Mouse (Mus musculus) myocyte (in vitro differentiated cells): ENCODE measurements at regions not wholly inside any gene's neighbourhood (a gene's known extent, or its start where the extent isn't known, plus 50 kb on each side); places are given as distances from the start of the nearest gene placed in this dataset.

Experiments
- CEBPB ChIP-seq: IDR thresholded peaks from 2 replicates; pipeline ENCODE4 v1.6.1; 2011; ENCODE audit warnings: mild to moderate bottlenecking, moderate library complexity; ENCODE audit not compliant: poor library complexity, insufficient read depth, severe bottlenecking
- E2F4 ChIP-seq: IDR thresholded peaks from one replicate; pipeline ENCODE4 v1.6.1; 2011; ENCODE audit warnings: mild to moderate bottlenecking, control low read depth, moderate library complexity; ENCODE audit not compliant: insufficient read depth
- MAX ChIP-seq: IDR thresholded peaks from one replicate; pipeline ENCODE4 v1.6.1; 2011; ENCODE audit warnings: low read depth, mild to moderate bottlenecking, control low read depth
- MYOD1 ChIP-seq, 3 experiments: IDR thresholded peaks; one replicate each; pipeline ENCODE4 v1.6.1; 2011; ENCODE audit warnings: control low read depth in 2 of 3, low read depth in 2 of 3, mild to moderate bottlenecking in 2 of 3, moderate library complexity in 1 of 3; ENCODE audit not compliant: insufficient read length in 2 of 3, control insufficient read depth in 1 of 3
- MYOG ChIP-seq, 3 experiments: IDR thresholded peaks; one replicate each; pipeline ENCODE4 v1.6.1; 2011; ENCODE audit warnings: control low read depth in 2 of 3, low read depth in 2 of 3, mild to moderate bottlenecking in 2 of 3; ENCODE audit not compliant: insufficient read length in 2 of 3, control insufficient read depth in 1 of 3, insufficient read depth in 1 of 3
- POLR2A ChIP-seq: IDR thresholded peaks from one replicate; pipeline ENCODE4 v1.6.1; 2011; ENCODE audit warnings: low read depth, mild to moderate bottlenecking, control low read depth, moderate library complexity; ENCODE audit not compliant: insufficient read length
- POLR2AphosphoS2 ChIP-seq: IDR thresholded peaks from one replicate; pipeline ENCODE4 v1.6.1; 2011; ENCODE audit warnings: low read depth, control low read depth; ENCODE audit not compliant: insufficient read length
- REST ChIP-seq: IDR thresholded peaks from one replicate; pipeline ENCODE4 v1.6.1; 2011; ENCODE audit warnings: mild to moderate bottlenecking, control low read depth, moderate library complexity; ENCODE audit not compliant: insufficient read depth, insufficient read length
- SRF ChIP-seq: IDR thresholded peaks from one replicate; pipeline ENCODE4 v1.6.1; 2011; ENCODE audit warnings: low read depth; ENCODE audit not compliant: control insufficient read depth, insufficient read length
- TCF12 ChIP-seq: IDR thresholded peaks from one replicate; pipeline ENCODE4 v1.6.1; 2011; ENCODE audit warnings: mild to moderate bottlenecking, control low read depth; ENCODE audit not compliant: poor library complexity, insufficient read depth, severe bottlenecking
- TCF3 ChIP-seq: IDR thresholded peaks from one replicate; pipeline ENCODE4 v1.6.1; 2011; ENCODE audit warnings: low read depth, control low read depth; ENCODE audit not compliant: insufficient read length
- USF1 ChIP-seq: IDR thresholded peaks from one replicate; pipeline ENCODE4 v1.6.1; 2011; ENCODE audit warnings: low read depth, mild to moderate bottlenecking, control low read depth, moderate library complexity

DNA sequence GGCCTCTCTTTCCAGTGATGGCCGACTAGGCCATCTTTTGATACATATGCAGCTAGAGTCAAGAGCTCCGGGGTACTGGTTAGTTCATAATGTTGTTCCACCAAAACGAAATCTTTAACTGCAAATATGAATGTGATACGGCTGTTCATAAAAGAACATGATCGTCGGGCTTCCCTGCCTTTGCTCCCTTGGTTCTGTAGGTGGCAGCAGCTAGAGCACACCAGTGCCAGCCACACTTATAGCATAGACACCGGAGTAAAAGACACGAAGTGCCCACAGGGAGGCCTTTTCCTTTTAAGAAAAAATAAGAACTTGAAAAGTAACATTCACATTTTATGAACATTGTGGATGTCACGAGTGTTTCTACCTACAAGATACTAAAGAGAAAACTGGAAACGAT, 131.3 kb downstream of the Gipc2 start:
- TF ChIP-seq TCF3: no peak
- TF ChIP-seq POLR2A: no peak
- TF ChIP-seq CEBPB: no peak
- TF ChIP-seq MAX: no peak
- TF ChIP-seq MYOD1 (IDR thresholded peaks at IDR 0.05; ENCODE audit: control insufficient read depth in 1 of 3, insufficient read length in 2 of 3, low read depth in 2 of 3): no peak
- TF ChIP-seq POLR2AphosphoS2: no peak
- TF ChIP-seq USF1: no peak
- TF ChIP-seq E2F4: no peak
- no peak for TF ChIP-seq TCF12
- no peak for TF ChIP-seq REST
- no peak for TF ChIP-seq SRF
- TF ChIP-seq MYOG (IDR thresholded peaks at IDR 0.05; ENCODE audit: control insufficient read depth in 1 of 3, insufficient read depth in 1 of 3, insufficient read length in 2 of 3, low read depth in 2 of 3): no peak
